Mouse (Mus musculus) large intestine, adult 2 months (tissue): ENCODE measurements around the gene Spaar. TPM values are rescaled to one million over a fixed set of nuclear protein-coding genes. Genes with fewer than 3 reads are reported as not detected.

ENCODE experiments used
- DNase-seq: peaks from one replicate; pipeline ENCODE4 v3.0.0-alpha.2; 2012; ENCODE audit warnings: low read depth, low spot score
- WGBS: fragments of 180-500 bp; shearing (Covaris S2); methylation state at CpG from one replicate; pipeline ENCODE4 v1.1.7; 2018; 5-methylcytosine and 5-hydroxymethylcytosine counted together
- polyA plus RNA-seq: library from polyadenylated mRNA; depleted of rRNA; stranded (reverse); fragments of >200 nt; gene quantifications from 2 replicates; pipeline ENCODE4 v1.2.3, GENCODE M21; 2012

Gene Spaar
- polyA plus RNA-seq, 1 experiment = 0.68 TPM

DNA sequence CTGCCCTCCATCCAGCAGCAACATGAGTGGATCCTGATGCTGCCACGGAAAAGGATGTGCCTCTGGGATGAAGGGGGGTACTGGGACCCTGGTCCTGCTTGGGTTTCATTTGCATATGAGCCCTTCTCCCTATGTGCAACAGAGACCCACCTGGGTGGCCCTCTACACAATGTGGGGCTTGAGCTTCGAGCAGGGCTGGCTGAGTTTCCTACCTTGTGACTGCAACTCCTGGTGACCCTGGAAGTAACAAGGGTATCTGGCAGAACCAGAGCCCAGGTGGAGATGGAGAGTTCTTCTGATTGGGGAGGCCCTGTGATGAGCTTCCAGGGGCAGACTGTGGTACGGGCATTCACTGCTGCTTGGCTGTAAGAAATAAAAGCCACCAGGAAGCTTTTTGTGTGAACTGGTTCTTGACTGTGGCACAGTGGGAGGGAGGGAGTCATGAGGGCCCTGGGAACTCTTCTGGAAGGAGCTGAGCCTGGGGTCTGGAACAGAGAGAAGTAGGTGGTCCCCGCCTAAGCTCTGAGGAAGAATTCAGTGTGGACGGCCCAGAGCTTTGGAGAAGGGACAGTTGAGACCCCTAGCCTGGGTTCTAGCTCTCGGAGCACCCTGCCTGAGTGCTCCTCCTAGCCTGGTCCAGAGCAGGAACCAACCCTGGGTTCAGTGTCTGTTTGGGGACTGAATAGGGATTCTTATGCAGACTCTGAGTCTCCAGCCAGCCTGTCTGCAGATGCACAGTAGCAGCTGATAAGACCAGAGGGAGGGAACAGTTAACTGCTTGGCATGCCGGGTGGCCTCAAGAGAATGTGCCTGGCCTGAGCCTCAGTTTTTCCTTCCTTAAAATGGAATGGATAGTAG lies 1.9 kb upstream of the Spaar start:
- WGBS = 58% methylated on average over 7 of the region's 7 CpGs
- no peak for DNase-seq

- DNase-seq = peak; percentile 11
- 6% methylated on average over 5 of the region's 5 CpGs for WGBS
These were observed 1.3 kb upstream of the Spaar start for GRCm38 (mm10) chr4:43728576-43728954.

DNA sequence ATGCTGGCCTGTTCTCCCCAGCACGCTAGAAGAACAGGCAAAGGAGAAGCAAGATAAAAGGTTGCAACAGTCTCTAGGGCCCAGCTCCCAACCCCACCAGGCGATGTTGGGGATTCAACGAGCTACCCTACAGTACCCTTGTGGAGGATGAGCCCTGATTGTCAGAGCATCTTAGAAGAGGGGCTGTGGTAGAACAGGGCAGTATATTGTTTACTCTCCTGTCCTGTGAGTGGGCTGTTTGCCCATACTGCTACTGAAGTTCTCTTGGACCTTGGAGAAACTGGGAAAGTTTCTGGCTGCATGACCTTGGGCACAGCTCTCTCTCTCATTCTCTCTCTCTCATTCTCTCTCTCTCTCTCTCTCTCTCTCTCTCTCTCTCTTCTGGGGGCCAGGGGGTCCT lies 708 bp upstream of the Spaar start:
- no peak for DNase-seq
- 59% methylated on average over 3 of the region's 3 CpGs for WGBS

GRCm38 (mm10) chr4:43730750-43731297 lies 990 bp downstream of the Spaar start:
- no peak for DNase-seq
- 66% methylated on average over 21 of the region's 21 CpGs for WGBS

DNA sequence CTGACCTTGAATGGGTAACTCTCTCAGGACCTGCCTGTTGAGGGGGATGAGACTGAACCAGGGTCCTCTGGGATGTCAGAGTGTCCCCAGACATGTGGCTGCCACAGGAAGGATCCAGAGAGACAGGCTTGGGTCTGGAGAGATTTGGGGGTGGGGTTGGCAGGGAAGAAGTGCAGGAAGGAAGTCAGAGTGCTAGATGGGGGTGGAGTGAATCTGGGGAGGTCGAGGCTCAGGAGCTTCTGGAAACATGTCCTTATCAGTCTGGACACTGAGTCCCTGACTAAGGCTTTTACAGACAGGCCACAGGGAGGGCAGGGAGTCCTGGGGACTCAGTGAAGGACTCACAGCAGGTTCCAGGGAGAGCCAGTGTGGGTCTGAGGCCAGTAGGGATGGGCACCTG lies 2.3 kb downstream of the Spaar start:
- 11% methylated on average over 1 of the region's 1 CpGs for WGBS

DNA sequence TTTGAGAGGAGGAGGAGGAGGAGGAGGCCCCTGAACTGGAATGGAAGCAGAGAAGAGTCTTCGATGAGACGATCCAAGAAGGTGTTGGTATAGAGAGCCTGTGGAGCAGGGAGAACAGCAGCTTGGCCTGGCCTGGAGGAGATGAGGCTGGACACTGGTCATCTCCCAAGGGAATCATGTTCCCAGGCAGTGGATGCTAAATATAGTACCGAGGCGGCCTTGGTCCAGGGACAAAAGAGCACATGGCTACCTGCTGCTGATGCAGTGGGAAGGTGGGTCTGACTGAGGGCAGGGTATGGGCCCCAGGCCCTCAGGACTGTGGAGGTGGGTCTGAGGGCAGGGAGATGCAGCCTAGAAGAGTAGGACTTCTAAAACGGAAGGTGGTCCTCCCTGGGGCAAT lies 3.4 kb downstream of the Spaar start:
- 80% methylated on average over 5 of the region's 5 CpGs for whole genome bisulfite sequencing

More for the DNA sequence above, 2.3 kb downstream of the Spaar start:
- no peak for DNase-seq

GRCm38 (mm10) chr4:43737144-43737543 lies 7.3 kb downstream of the Spaar start:
- WGBS = 73% methylated on average over 6 of the region's 6 CpGs
- no peak for DNase-seq

More for the DNA sequence above, 3.4 kb downstream of the Spaar start:
- no peak for DNase-seq

DNA sequence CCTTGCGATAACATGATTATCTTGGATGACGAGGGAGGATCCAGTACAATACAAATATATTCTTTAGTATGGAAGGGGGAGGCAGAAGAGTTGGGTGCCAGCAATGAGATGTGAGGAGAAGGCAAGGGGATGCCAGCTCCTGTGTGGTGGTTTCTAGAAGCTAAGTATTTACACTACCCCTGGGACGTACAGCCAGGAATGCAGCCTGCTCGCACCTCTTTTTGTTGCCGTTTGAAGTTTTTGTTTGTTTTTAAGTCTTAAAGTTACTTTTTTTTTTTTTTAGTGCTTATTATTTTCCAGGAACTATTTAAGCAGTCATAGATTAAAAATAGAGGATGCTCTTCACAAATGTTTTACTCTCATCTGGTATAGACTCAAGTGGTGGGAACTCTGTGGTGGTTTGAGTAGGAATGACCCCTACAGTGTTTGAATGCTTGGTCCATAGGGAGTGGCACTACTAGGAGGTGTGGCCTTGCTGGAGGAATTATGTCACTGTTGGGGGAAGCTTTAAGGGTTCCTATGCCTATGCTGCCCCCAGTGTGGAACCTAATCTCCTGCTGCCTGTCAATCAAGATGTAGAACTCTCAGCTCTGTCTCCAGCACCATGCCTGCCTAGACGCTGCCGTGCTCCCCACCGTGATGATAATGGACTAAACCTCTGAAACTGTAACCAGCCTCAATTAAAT lies 9.3 kb downstream of the Spaar start:
- WGBS = 43% methylated on average over 8 of the region's 8 CpGs
- DNase-seq = no peak

DNA sequence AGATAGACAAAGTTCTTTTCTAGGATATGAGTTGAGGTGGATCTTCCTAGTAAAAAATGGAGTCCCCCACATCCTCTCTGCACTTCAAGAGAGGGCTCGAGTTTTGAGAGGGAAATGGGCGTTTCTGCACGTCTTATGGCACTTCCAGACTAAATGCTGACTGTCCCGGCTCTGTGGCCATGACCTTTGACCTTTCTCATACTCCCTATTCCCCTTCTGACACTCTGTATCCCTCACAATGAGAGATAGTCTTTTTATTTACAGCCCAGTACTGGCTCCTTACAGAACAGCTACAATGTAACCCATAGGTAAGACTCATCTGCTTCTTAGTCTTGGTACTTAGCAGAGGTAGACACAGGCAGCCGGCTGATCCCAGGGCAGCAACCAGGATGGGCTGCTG lies 11.7 kb downstream of the Spaar start:
- no peak for DNase-seq
- WGBS = 31% methylated on average over 5 of the region's 5 CpGs

DNA sequence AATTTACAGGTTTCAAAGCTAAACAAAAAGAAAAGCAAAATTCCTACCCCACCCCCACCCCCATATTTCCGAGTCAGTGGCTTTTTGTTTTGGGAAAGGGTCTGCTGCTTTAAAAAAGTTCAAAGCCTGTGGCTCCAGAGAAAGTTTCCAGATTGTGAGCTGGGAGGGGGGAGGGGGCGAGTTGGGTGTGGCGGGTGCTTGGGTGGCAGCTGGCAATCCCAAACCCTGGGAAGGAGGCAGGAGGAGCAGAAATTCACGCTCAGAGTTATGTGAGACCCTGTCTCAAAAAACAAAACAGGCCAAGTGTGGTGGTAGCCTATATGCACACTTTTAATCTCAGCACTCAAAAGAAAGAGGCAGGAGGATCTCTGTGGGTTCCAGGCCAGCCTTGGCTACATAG lies 12.8 kb downstream of the Spaar start:
- 39% methylated on average over 4 of the region's 4 CpGs for WGBS
- DNase-seq = no peak

- WGBS = 38% methylated on average over 1 of the region's 1 CpGs
These were observed 13.3 kb downstream of the Spaar start for GRCm38 (mm10) chr4:43743099-43743498.

GRCm38 (mm10) chr4:43745187-43745586 lies 15.4 kb downstream of the Spaar start:
- no peak for DNase-seq
- WGBS = 13% methylated on average over 6 of the region's 6 CpGs

More at GRCm38 (mm10) chr4:43743099-43743498, 13.3 kb downstream of the Spaar start:
- DNase-seq = no peak

DNA sequence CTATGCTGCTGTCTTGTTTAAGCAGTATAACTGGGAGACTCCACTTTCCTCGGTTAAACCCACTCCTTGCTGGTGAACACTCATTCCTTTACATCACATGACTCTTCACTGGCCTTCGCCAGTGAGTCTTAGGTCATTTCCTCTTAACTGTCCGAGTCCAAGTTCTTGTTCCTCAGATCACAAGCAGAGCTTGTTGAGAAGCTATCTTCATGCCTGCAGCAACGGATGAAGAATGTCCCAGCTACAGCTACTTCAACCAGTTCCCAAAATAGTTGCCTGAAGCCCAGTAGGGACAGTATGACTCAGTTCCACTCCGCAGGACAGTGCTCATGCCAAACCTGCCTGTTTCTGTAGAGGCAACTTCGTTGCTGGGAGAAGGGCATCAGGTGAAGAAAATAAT lies 27.4 kb downstream of the Spaar start:
- no peak for DNase-seq
- WGBS = 50% methylated on average over 6 of the region's 6 CpGs

DNA sequence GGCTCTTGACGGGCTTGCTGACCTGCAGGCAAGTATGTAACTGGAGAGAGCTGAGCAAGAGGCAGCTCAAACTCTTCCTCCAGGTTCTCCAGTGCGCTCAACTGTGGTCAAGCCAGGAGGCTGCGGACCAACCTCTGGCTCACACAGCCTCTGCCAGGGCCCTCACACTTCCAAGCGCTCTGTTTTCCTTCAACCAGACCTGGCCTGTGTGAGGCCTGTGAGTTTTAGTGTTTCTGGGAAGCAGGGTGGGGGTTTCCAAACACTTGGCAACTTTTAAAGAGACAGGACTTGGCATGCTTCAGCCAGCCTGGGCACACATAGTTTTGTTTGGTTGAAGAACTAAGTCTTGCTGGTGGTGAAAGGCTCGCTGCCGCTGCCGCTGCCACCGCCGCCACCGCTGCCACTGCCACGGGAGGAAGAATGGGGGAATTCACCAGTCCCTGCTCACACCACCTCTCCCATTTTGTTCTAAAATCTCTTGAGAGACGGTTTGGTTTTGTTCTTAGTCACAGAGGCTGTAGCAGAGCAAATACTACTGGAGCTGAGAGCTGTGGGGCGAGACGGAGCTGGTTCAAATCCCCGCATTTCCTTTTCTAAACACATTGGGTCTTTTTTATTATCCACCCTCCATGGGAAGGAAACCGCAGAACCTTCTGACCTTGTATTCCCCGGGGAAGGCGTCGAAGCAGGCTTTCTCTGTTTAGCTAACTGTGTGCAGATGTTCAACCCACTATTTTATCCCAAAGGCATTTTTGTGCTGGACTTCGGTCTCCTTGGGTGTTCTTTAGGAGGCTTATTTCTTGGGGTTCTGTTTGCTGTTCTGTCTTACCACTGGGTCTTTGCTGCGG lies 30.0 kb downstream of the Spaar start:
- WGBS = 68% methylated on average over 21 of the region's 21 CpGs
- DNase-seq = no peak

DNA sequence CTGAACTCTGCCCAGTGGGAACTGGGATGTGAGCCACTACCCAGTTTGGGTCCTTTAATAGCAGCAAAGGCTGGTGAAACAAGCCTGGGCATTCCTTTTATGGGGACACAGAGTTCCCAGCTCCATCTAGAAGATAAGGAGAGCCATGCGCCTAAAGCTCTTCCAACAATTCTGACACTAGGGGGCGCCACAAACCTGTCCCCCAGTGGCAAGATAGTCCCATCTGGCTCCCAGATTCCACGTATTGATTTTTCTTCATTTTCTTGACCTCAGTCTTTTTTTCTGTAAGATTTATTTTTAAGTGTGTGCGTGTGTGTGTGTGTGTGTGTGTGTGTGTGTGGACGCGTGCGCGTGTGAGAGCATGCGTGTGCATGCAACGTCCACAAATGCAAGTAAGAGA lies 30.6 kb downstream of the Spaar start:
- WGBS = 70% methylated on average over 10 of the region's 10 CpGs
- no peak for DNase-seq

DNA sequence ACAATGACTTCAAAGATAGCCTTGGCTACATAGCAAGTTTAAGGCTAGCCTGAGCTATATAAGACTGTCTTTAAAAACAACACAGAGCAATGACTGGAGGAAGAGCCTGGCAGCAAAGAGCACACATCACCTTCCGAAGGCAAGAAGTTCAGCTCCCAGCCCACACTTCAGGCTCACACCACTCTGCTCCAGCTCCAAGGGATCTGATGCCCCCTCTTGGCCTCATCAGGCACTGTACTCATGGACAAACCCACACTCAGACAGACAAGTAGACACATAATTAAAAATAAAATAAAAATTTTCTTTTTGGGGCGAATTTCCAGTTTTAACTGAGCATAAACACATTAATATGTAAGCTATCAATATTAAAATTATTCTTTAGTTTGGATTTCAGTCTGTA lies 31.5 kb downstream of the Spaar start:
- DNase-seq = no peak
- 66% methylated on average over 2 of the region's 2 CpGs for WGBS

- DNase-seq = peak; percentile 19
These were observed 33.6 kb downstream of the Spaar start for GRCm38 (mm10) chr4:43763410-43763809.

DNA sequence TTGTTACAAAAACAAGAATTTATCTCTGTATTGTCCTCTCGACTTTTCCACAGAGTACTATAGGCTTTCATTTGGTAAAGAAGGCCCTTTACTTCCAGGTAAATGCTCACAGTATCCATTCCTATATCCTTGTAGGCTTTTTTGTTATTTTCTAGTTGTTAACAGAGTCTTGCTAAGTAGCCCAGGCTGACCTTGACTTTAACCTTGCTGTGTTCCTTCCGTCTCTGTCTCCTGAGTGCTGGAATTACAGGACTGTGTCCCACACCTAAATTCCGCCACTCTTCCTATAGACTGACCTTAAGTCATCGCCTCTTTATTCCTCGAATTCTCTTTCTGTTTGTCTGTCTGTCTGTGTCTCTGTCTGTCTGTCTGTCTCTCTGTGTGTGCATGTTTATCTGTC lies 38.5 kb downstream of the Spaar start:
- no peak for DNase-seq

More at GRCm38 (mm10) chr4:43763410-43763809, 33.6 kb downstream of the Spaar start:
- 19% methylated on average over 7 of the region's 7 CpGs for WGBS

GRCm38 (mm10) chr4:43769374-43769773 lies 39.5 kb downstream of the Spaar start:
- WGBS = 95% methylated on average over 2 of the region's 2 CpGs

More for the DNA sequence above, 38.5 kb downstream of the Spaar start:
- 74% methylated on average over 5 of the region's 5 CpGs for WGBS

GRCm38 (mm10) chr4:43770909-43771308 lies 41.1 kb downstream of the Spaar start, which contains the start of gene Olfr159:
Gene Olfr159 (minus strand): TSS chr4:43771009.
- 75% methylated on average over 6 of the region's 6 CpGs for WGBS
- no peak for DNase-seq

More at GRCm38 (mm10) chr4:43769374-43769773, 39.5 kb downstream of the Spaar start:
- DNase-seq = no peak
